Comparison of ENCODE assay signal across 25 mouse cellular contexts in genomic region chr5:100317842-100318241, GRCm38 (mm10).
DNase-seq lines count a peak whose midpoint lies in the region; ATAC-seq and TF ChIP-seq lines count a peak whose summit lies in the region.
"Had no signal": no experiment of that assay in that cellular context is flagged by ENCODE, and none has a peak within 500 bp of the region (broad histone marks: within the 10 kb centered on the region; RNA-seq: fewer than 3 reads in every experiment).

No protein-coding gene starts in this region.

- TF ChIP-seq EP300 in stomach, postnatal 0 days (optimal IDR thresholded peaks at IDR 0.05): no peak

- ATAC-seq in hindbrain, embryonic 15.5 days (ENCODE audit: low FRiP score, low read depth): peak; percentile 39; the same call in 1 of the 2 replicates
- no peak for ATAC-seq in hindbrain, embryonic 11.5 days (ENCODE audit: low FRiP score)
- no peak for ATAC-seq in stomach, embryonic 14.5 days (ENCODE audit: insufficient number of reproducible peaks, insufficient read depth, low FRiP score, low read depth)
- ATAC-seq in stomach, postnatal 0 days (ENCODE audit: low FRiP score, low TSS enrichment): no peak
- ATAC-seq: liver, embryonic 12.5 days; liver, postnatal 0 days had no signal

- no peaks in the 10 kb centered on the region for H3K27me3 ChIP-seq in hindbrain, embryonic 15.5 days
- H3K27me3 ChIP-seq in hindbrain, embryonic 11.5 days (ENCODE audit: control insufficient read depth, insufficient read depth, low read length): no peaks in the 10 kb centered on the region
- H3K27me3 ChIP-seq in stomach, embryonic 14.5 days (ENCODE audit: control insufficient read depth, insufficient read depth, low read length): no peaks in the 10 kb centered on the region
- no peaks in the 10 kb centered on the region for H3K27me3 ChIP-seq in stomach, postnatal 0 days (ENCODE audit: control insufficient read depth, insufficient read depth, low read length)
- H3K27me3 ChIP-seq: kidney, embryonic 15.5 days; liver, embryonic 12.5 days; midbrain, embryonic 12.5 days; stomach, embryonic 15.5 days had no signal

- no peak overlapping the region for H3K9ac ChIP-seq in hindbrain, embryonic 15.5 days
- no peak overlapping the region for H3K9ac ChIP-seq in hindbrain, embryonic 11.5 days (ENCODE audit: low read depth, low read length)
- H3K9ac ChIP-seq in stomach, embryonic 14.5 days (replicated peaks; ENCODE audit: low read depth, low read length): no peak overlapping the region
- no peak overlapping the region for H3K9ac ChIP-seq in stomach, postnatal 0 days (ENCODE audit: low read length)
- H3K9ac ChIP-seq: kidney, embryonic 15.5 days; liver, embryonic 12.5 days; liver, postnatal 0 days; midbrain, embryonic 12.5 days; stomach, embryonic 15.5 days had no signal

- no peak for TF ChIP-seq CTCF in stomach, postnatal 0 days (IDR thresholded peaks at IDR 0.05; ENCODE audit: low read depth)

- H3K9me3 ChIP-seq in hindbrain, embryonic 15.5 days: no peaks in the 10 kb centered on the region
- no peaks in the 10 kb centered on the region for H3K9me3 ChIP-seq in hindbrain, embryonic 11.5 days (ENCODE audit: control insufficient read depth, low read length)
- H3K9me3 ChIP-seq in stomach, embryonic 14.5 days (ENCODE audit: control insufficient read depth, low read depth, low read length): no peaks in the 10 kb centered on the region
- H3K9me3 ChIP-seq in stomach, postnatal 0 days (ENCODE audit: control insufficient read depth, low read length): no peaks in the 10 kb centered on the region
- H3K9me3 ChIP-seq: hindbrain, embryonic 10.5 days; kidney, embryonic 15.5 days; liver, embryonic 12.5 days; midbrain, embryonic 12.5 days; stomach, embryonic 15.5 days had no signal

- H3K27ac ChIP-seq in hindbrain, embryonic 15.5 days (replicated peaks): no peak overlapping the region
- no peak overlapping the region for H3K27ac ChIP-seq in hindbrain, embryonic 11.5 days (ENCODE audit: low read depth, low read length)
- 0 out of 2 replicates have a peak overlapping the region, but pooled peaks have one; percentile 33 for H3K27ac ChIP-seq in stomach, embryonic 14.5 days (ENCODE audit: low read length)
- H3K27ac ChIP-seq in stomach, postnatal 0 days (replicated peaks): no peak overlapping the region
- H3K27ac ChIP-seq: hindbrain, embryonic 10.5 days; kidney, embryonic 15.5 days; left cerebral cortex, adult 2 months; liver, embryonic 12.5 days; midbrain, embryonic 12.5 days; stomach, embryonic 15.5 days had no signal

- H3K4me3 ChIP-seq in hindbrain, embryonic 15.5 days: no peak overlapping the region
- no peak overlapping the region for H3K4me3 ChIP-seq in hindbrain, embryonic 11.5 days (ENCODE audit: low read depth, low read length)
- H3K4me3 ChIP-seq in stomach, embryonic 14.5 days (ENCODE audit: low read depth, low read length): no peak overlapping the region
- no peak overlapping the region for H3K4me3 ChIP-seq in stomach, postnatal 0 days (ENCODE audit: low read depth, low read length)
- H3K4me3 ChIP-seq: hindbrain, embryonic 10.5 days; kidney, embryonic 15.5 days; left cerebral cortex, adult 2 months; liver, embryonic 12.5 days; megakaryocyte, embryonic 14.5 days; midbrain, embryonic 12.5 days; stomach, embryonic 15.5 days had no signal

- H3K4me1 ChIP-seq in hindbrain, embryonic 15.5 days (replicated peaks): no peaks in the 10 kb centered on the region
- H3K4me1 ChIP-seq in hindbrain, embryonic 11.5 days (replicated peaks; ENCODE audit: control insufficient read depth, insufficient read depth, low read length): no peaks in the 10 kb centered on the region
- no peaks in the 10 kb centered on the region for H3K4me1 ChIP-seq in stomach, embryonic 14.5 days (ENCODE audit: control insufficient read depth, insufficient read depth, low read length)
- no peaks in the 10 kb centered on the region for H3K4me1 ChIP-seq in stomach, postnatal 0 days (replicated peaks; ENCODE audit: control insufficient read depth, insufficient read depth)
- H3K4me1 ChIP-seq: liver, embryonic 12.5 days had no signal

- no peaks in the 10 kb centered on the region for H3K36me3 ChIP-seq in hindbrain, embryonic 15.5 days
- H3K36me3 ChIP-seq in hindbrain, embryonic 11.5 days (ENCODE audit: control insufficient read depth, insufficient read depth, low read length): no peaks in the 10 kb centered on the region
- no peaks in the 10 kb centered on the region for H3K36me3 ChIP-seq in stomach, embryonic 14.5 days (ENCODE audit: control insufficient read depth, insufficient read depth, low read length)
- no peaks in the 10 kb centered on the region for H3K36me3 ChIP-seq in stomach, postnatal 0 days (ENCODE audit: control insufficient read depth, insufficient read depth, low read length)
- H3K36me3 ChIP-seq: hindbrain, embryonic 10.5 days; kidney, embryonic 15.5 days; liver, embryonic 12.5 days; midbrain, embryonic 12.5 days; stomach, embryonic 15.5 days had no signal

- DNase-seq in cerebellum, postnatal 14 days: peak; percentile 49 to 60
- DNase-seq in cerebellum, adult 8-10 months: no peak
- DNase-seq in hindbrain, embryonic 11.5 days (ENCODE audit: low spot score): no peak
- DNase-seq in stomach, postnatal 0 days (ENCODE audit: low spot score): no peak
- DNase-seq in adrenal gland, postnatal 10 days: no peak
- DNase-seq: adrenal gland, postnatal 36 days; cerebellum, adult 9-11 months; gastrocnemius, postnatal 14 days; heart, postnatal 14 days; kidney, adult 18-20 months; kidney, postnatal 25 days; liver, postnatal 0 days; lung, postnatal 4 days; retina, postnatal 1 day; right cerebral cortex, postnatal 14 days; thymus, postnatal 25 days had no signal

- no peak overlapping the region for H3K4me2 ChIP-seq in hindbrain, embryonic 15.5 days
- H3K4me2 ChIP-seq in hindbrain, embryonic 11.5 days (replicated peaks; ENCODE audit: low read depth, low read length): no peak overlapping the region
- no peak overlapping the region for H3K4me2 ChIP-seq in stomach, embryonic 14.5 days (replicated peaks; ENCODE audit: low read depth, low read length)
- no peak overlapping the region for H3K4me2 ChIP-seq in stomach, postnatal 0 days (replicated peaks; ENCODE audit: low read depth)
- H3K4me2 ChIP-seq: kidney, embryonic 15.5 days; liver, embryonic 12.5 days; midbrain, embryonic 12.5 days; stomach, embryonic 15.5 days had no signal

- WGBS in hindbrain, embryonic 15.5 days: 64% methylated on average over 7 of the region's 7 CpGs
- 78% methylated on average over 7 of the region's 7 CpGs for WGBS in hindbrain, embryonic 11.5 days
- 47% methylated on average over 7 of the region's 7 CpGs for WGBS in stomach, embryonic 14.5 days
- WGBS in stomach, postnatal 0 days: 47% methylated on average over 7 of the region's 7 CpGs

Comparison
In these comparisons a context has a peak if more than half of its experiments do, and no peak if none do; other contexts are left out.
1. DNase-seq: peak in cerebellum, postnatal 14 days (2 of 2); none in cerebellum, adult 8-10 months (single experiment), hindbrain, embryonic 11.5 days (single experiment), stomach, postnatal 0 days (single experiment) and adrenal gland, postnatal 10 days (single experiment).